Mouse (Mus musculus): ENCODE data around the gene Ints5. TPM values are rescaled to one million over a fixed set of nuclear protein-coding genes. Genes with fewer than 3 reads are reported as not detected.
A peak's percentile ranks its signal among the peaks of the same experiment; 100 is the strongest.
"Not testable (repeated sequence)": the region's sequence is repeated elsewhere in the genome, so short reads cannot be mapped to it uniquely, and the experiment has no call there.

Gene Ints5
- polyA plus RNA-seq, 1 experiment from 2014 or later: 21.1 TPM

- no peaks in the 10 kb centered on the region for H3K9me3 ChIP-seq (replicated peaks; ENCODE audit: control insufficient read depth, low read length)
- H3K4me3 ChIP-seq (ENCODE audit: low read depth, low read length): peak overlapping the region; percentile 89
- H3K27ac ChIP-seq (ENCODE audit: low read length): peak overlapping the region; percentile 81; the same call in 1 of the 2 replicates
- no peaks in the 10 kb centered on the region for H3K27me3 ChIP-seq (ENCODE audit: control insufficient read depth, insufficient read depth, low read depth, low read length)
- ATAC-seq (ENCODE audit: low read depth): no peak
- H3K4me2 ChIP-seq (ENCODE audit: low read depth, low read length): peak overlapping the region; percentile 87
- H3K4me1 ChIP-seq (ENCODE audit: control insufficient read depth, low read depth, low read length): peaks cover 13% of the 10 kb centered on the region
- H3K36me3 ChIP-seq (ENCODE audit: control insufficient read depth, insufficient read depth): peaks cover 10% of the 10 kb centered on the region
- 7% methylated on average over 3 of the region's 3 CpGs for WGBS (ENCODE audit: insufficient replicate concordance)
- peak overlapping the region; percentile 93 for H3K9ac ChIP-seq (ENCODE audit: low read depth, low read length)
Measured at GRCm38 (mm10) chr19:8881034-8881392, 11.8 kb upstream of the Ints5 start.

GRCm38 (mm10) chr19:8883616-8884015 lies 9.2 kb upstream of the Ints5 start, which contains the start of the genes Lbhd1 and Gm49403:
TSS of gene Lbhd1 (plus strand) at chr19:8883732.
TSS of gene Gm49403 (plus strand) at chr19:8883930.
- no peak for ATAC-seq (ENCODE audit: low read depth)
- WGBS (ENCODE audit: insufficient replicate concordance): 68% methylated on average over 3 of the region's 3 CpGs

GRCm38 (mm10) chr19:8886916-8887584 lies 5.8 kb upstream of the Ints5 start:
- Histone ChIP-seq H3K4me2 (ENCODE audit: low read depth, low read length) (peak overlapping the region; percentile 84), H3K36me3 (ENCODE audit: control insufficient read depth, insufficient read depth) (no peaks in the 10 kb centered on the region), H3K4me1 (ENCODE audit: control insufficient read depth, low read depth, low read length) (peaks cover 12% of the 10 kb centered on the region), H3K4me3 (ENCODE audit: low read depth, low read length) (peak overlapping the region; percentile 86; the same call in 1 of the 2 replicates), H3K27me3 (ENCODE audit: control insufficient read depth, insufficient read depth, low read depth, low read length) (no peaks in the 10 kb centered on the region), H3K9me3 (replicated peaks; ENCODE audit: control insufficient read depth, low read length) (no peaks in the 10 kb centered on the region), H3K9ac (ENCODE audit: low read depth, low read length) (no peak overlapping the region), H3K27ac (ENCODE audit: low read length) (no peak overlapping the region)
- WGBS (ENCODE audit: insufficient replicate concordance): 38% methylated on average over 1 of the region's 1 CpGs
- ATAC-seq (ENCODE audit: low read depth): no peak

More at GRCm38 (mm10) chr19:8883616-8884015, 9.2 kb upstream of the Ints5 start, which contains the start of the genes Lbhd1 and Gm49403:
- Histone ChIP-seq H3K9me3 (replicated peaks; ENCODE audit: control insufficient read depth, low read length) (no peaks in the 10 kb centered on the region), H3K27ac (ENCODE audit: low read length) (no peak within 1 kb of the TSS), H3K4me3 (ENCODE audit: low read depth, low read length) (no peak within 1 kb of the TSS), H3K9ac (ENCODE audit: low read depth, low read length) (no peak within 1 kb of the TSS), H3K27me3 (ENCODE audit: control insufficient read depth, insufficient read depth, low read depth, low read length) (no peaks in the 10 kb centered on the region), H3K4me2 (ENCODE audit: low read depth, low read length) (no peak within 1 kb of the TSS), H3K36me3 (ENCODE audit: control insufficient read depth, insufficient read depth) (no peaks in the 10 kb centered on the region), H3K4me1 (ENCODE audit: control insufficient read depth, low read depth, low read length) (peaks cover 18% of the 10 kb centered on the region)

- peak overlapping the region; percentile 73 for H3K27ac ChIP-seq (ENCODE audit: low read length)
- H3K9ac ChIP-seq (ENCODE audit: low read depth, low read length): peak overlapping the region; percentile 88
- H3K4me3 ChIP-seq (ENCODE audit: low read depth, low read length): peak overlapping the region; percentile 86
- H3K36me3 ChIP-seq (ENCODE audit: control insufficient read depth, insufficient read depth): no peaks in the 10 kb centered on the region
- peak overlapping the region; percentile 84 for H3K4me2 ChIP-seq (ENCODE audit: low read depth, low read length)
- no peaks in the 10 kb centered on the region for H3K27me3 ChIP-seq (ENCODE audit: control insufficient read depth, insufficient read depth, low read depth, low read length)
- 11% methylated on average over 19 of the region's 19 CpGs for WGBS (ENCODE audit: insufficient replicate concordance)
- H3K4me1 ChIP-seq (ENCODE audit: control insufficient read depth, low read depth, low read length): peaks cover 12% of the 10 kb centered on the region
- H3K9me3 ChIP-seq (replicated peaks; ENCODE audit: control insufficient read depth, low read length): no peaks in the 10 kb centered on the region
- no peak for ATAC-seq (ENCODE audit: low read depth)
Measured at GRCm38 (mm10) chr19:8887585-8888463, 5.0 kb upstream of the Ints5 start.

GRCm38 (mm10) chr19:8888511-8889385 lies 4.1 kb upstream of the Ints5 start, which contains the start of the genes 1810009A15Rik and Gm49416:
TSS of gene 1810009A15Rik (plus strand) at chr19:8888853.
TSS of gene Gm49416 (plus strand) at chr19:8888926.
- 1% methylated on average over 58 of the region's 58 CpGs for WGBS (ENCODE audit: insufficient replicate concordance)
- H3K4me2 ChIP-seq (ENCODE audit: low read depth, low read length): peak within 1 kb of the TSS; percentile 84
- ATAC-seq (ENCODE audit: low read depth): peak; percentile 93

GRCm38 (mm10) chr19:8895397-8895960 lies 2.7 kb downstream of the Ints5 start:
- Histone ChIP-seq H3K4me1 (ENCODE audit: control insufficient read depth, low read depth, low read length) (peaks cover 33% of the 10 kb centered on the region), H3K9me3 (replicated peaks; ENCODE audit: control insufficient read depth, low read length) (no peaks in the 10 kb centered on the region), H3K4me2 (ENCODE audit: low read depth, low read length) (no peak overlapping the region), H3K9ac (ENCODE audit: low read depth, low read length) (no peak overlapping the region), H3K36me3 (ENCODE audit: control insufficient read depth, insufficient read depth) (peaks cover 10% of the 10 kb centered on the region), H3K27ac (ENCODE audit: low read length) (no peak overlapping the region), H3K27me3 (ENCODE audit: control insufficient read depth, insufficient read depth, low read depth, low read length) (no peaks in the 10 kb centered on the region), H3K4me3 (ENCODE audit: low read depth, low read length) (no peak overlapping the region)
- 86% methylated on average over 9 of the region's 9 CpGs for WGBS (ENCODE audit: insufficient replicate concordance)
- ATAC-seq (ENCODE audit: low read depth): no peak

More at GRCm38 (mm10) chr19:8888511-8889385, 4.1 kb upstream of the Ints5 start, which contains the start of the genes 1810009A15Rik and Gm49416:
- peak within 1 kb of the TSS; percentile 86 for H3K4me3 ChIP-seq (ENCODE audit: low read depth, low read length)
- peaks cover 15% of the 10 kb centered on the region for H3K4me1 ChIP-seq (ENCODE audit: control insufficient read depth, low read depth, low read length)
- no peaks in the 10 kb centered on the region for H3K36me3 ChIP-seq (ENCODE audit: control insufficient read depth, insufficient read depth)
- H3K9ac ChIP-seq (ENCODE audit: low read depth, low read length): peak within 1 kb of the TSS; percentile 88
- peak within 1 kb of the TSS; percentile 85 for H3K27ac ChIP-seq (ENCODE audit: low read length)
- H3K27me3 ChIP-seq (ENCODE audit: control insufficient read depth, insufficient read depth, low read depth, low read length): no peaks in the 10 kb centered on the region
- H3K9me3 ChIP-seq (replicated peaks; ENCODE audit: control insufficient read depth, low read length): no peaks in the 10 kb centered on the region

- H3K27ac ChIP-seq (ENCODE audit: low read length); H3K4me2 ChIP-seq (ENCODE audit: low read depth, low read length); H3K9me3 ChIP-seq (replicated peaks; ENCODE audit: control insufficient read depth, low read length); ATAC-seq (ENCODE audit: low read depth); H3K27me3 ChIP-seq (ENCODE audit: control insufficient read depth, insufficient read depth, low read depth, low read length); H3K9ac ChIP-seq (ENCODE audit: low read depth, low read length); H3K4me3 ChIP-seq (ENCODE audit: low read depth, low read length): not testable (repeated sequence)
- Histone ChIP-seq H3K4me1 (ENCODE audit: control insufficient read depth, low read depth, low read length) (peaks cover 33% of the 10 kb centered on the region), H3K36me3 (ENCODE audit: control insufficient read depth, insufficient read depth) (peaks cover 10% of the 10 kb centered on the region)
- 65% methylated on average over 5 of the region's 5 CpGs for WGBS (ENCODE audit: insufficient replicate concordance)
Measured at GRCm38 (mm10) chr19:8896231-8896630, 3.4 kb downstream of the Ints5 start.

- peaks cover 10% of the 10 kb centered on the region for H3K36me3 ChIP-seq (ENCODE audit: control insufficient read depth, insufficient read depth)
- H3K27ac ChIP-seq (ENCODE audit: low read length): peak overlapping the region; percentile 90
- peak; percentile 24 for ATAC-seq (ENCODE audit: low read depth)
- peak overlapping the region; percentile 87 for H3K4me2 ChIP-seq (ENCODE audit: low read depth, low read length)
- H3K4me1 ChIP-seq (ENCODE audit: control insufficient read depth, low read depth, low read length): peaks cover 33% of the 10 kb centered on the region
- peak overlapping the region; percentile 66 for H3K9ac ChIP-seq (ENCODE audit: low read depth, low read length)
- peak overlapping the region; percentile 95 for H3K4me3 ChIP-seq (ENCODE audit: low read depth, low read length)
- not testable (repeated sequence) for H3K27me3 ChIP-seq (ENCODE audit: control insufficient read depth, insufficient read depth, low read depth, low read length); H3K9me3 ChIP-seq (replicated peaks; ENCODE audit: control insufficient read depth, low read length)
- WGBS (ENCODE audit: insufficient replicate concordance): 36% methylated on average over 21 of the region's 21 CpGs
Measured at GRCm38 (mm10) chr19:8897211-8897864, 4.5 kb downstream of the Ints5 start.

All from liver, embryonic 16.5 days (tissue).